Mouse (Mus musculus): Measurements from ENCODE around the gene Bbs10.

Gene Bbs10

GRCm38 (mm10) chr10:111298140-111299098 lies at the start of gene Bbs10:
Bbs10 (plus strand) TSS chr10:111298679.
- DNase-seq, result peak; percentile 93

- no peak for DNase-seq
These were observed 48.3 kb upstream of the Bbs10 start for GRCm38 (mm10) chr10:111250192-111250591.

- no peak for DNase-seq
These were observed 46.8 kb upstream of the Bbs10 start for GRCm38 (mm10) chr10:111251666-111252065.

- no peak for DNase-seq
These were observed 43.3 kb upstream of the Bbs10 start for GRCm38 (mm10) chr10:111255228-111255627.

- DNase-seq, result no peak
These were observed 42.3 kb upstream of the Bbs10 start for GRCm38 (mm10) chr10:111256156-111256555.

GRCm38 (mm10) chr10:111257358-111257757 lies 41.1 kb upstream of the Bbs10 start:
- DNase-seq, result no peak

- DNase-seq, result peak; percentile 46
These were observed 40.2 kb upstream of the Bbs10 start for GRCm38 (mm10) chr10:111258256-111258655.

- no peak for DNase-seq
These were observed 26.8 kb upstream of the Bbs10 start for GRCm38 (mm10) chr10:111271687-111272086.

GRCm38 (mm10) chr10:111272905-111273304 lies 25.6 kb upstream of the Bbs10 start:
- no peak for DNase-seq

GRCm38 (mm10) chr10:111273463-111274088 lies 24.9 kb upstream of the Bbs10 start:
- DNase-seq, result no peak

GRCm38 (mm10) chr10:111275822-111276221 lies 22.7 kb upstream of the Bbs10 start:
- no peak for DNase-seq

- no peak for DNase-seq
These were observed 848 bp upstream of the Bbs10 start for GRCm38 (mm10) chr10:111297631-111298030.

GRCm38 (mm10) chr10:111299591-111299990 lies 1.1 kb downstream of the Bbs10 start:
- no peak for DNase-seq

- peak; percentile 12 for DNase-seq
These were observed 2.6 kb downstream of the Bbs10 start for GRCm38 (mm10) chr10:111301041-111301440.

- no peak for DNase-seq
These were observed 4.0 kb downstream of the Bbs10 start for GRCm38 (mm10) chr10:111302486-111302885.

GRCm38 (mm10) chr10:111308850-111309501 lies 10.5 kb downstream of the Bbs10 start:
- no peak for DNase-seq

- DNase-seq, result no peak
These were observed 14.8 kb downstream of the Bbs10 start for GRCm38 (mm10) chr10:111313282-111313681.

- DNase-seq, result no peak
These were observed 16.3 kb downstream of the Bbs10 start for GRCm38 (mm10) chr10:111314636-111315395.

- DNase-seq, result no peak
These were observed 17.5 kb downstream of the Bbs10 start for GRCm38 (mm10) chr10:111315940-111316339.

GRCm38 (mm10) chr10:111318021-111318420 lies 19.5 kb downstream of the Bbs10 start:
- DNase-seq, result no peak

- DNase-seq, result no peak
These were observed 20.5 kb downstream of the Bbs10 start for GRCm38 (mm10) chr10:111318805-111319500.

- no peak for DNase-seq
These were observed 22.1 kb downstream of the Bbs10 start for GRCm38 (mm10) chr10:111320579-111320978.
